Mouse (Mus musculus) midbrain, embryonic 14.5 days (tissue): ENCODE measurements around the gene Bicdl1. TPM values are rescaled to one million over a fixed set of nuclear protein-coding genes. Genes with fewer than 3 reads are reported as not detected.

Experiments
- ATAC-seq: fragments of 200-750 bp; cut with Nextera tagmentation; 2 replicates; pipeline ENCODE4 v1.8.0; 2017; ENCODE audit warnings: moderate number of reproducible peaks, moderate library complexity; ENCODE audit not compliant: low FRiP score, low TSS enrichment
- DNase-seq: peaks from one replicate; pipeline ENCODE4 v3.0.0-alpha.2; 2015
- H3K27ac ChIP-seq: fragments of 300-500 bp; sonication (generic); replicated peaks from 2 replicates; pipeline ENCODE4 v1.5.1; 2014; ENCODE audit warnings: mild to moderate bottlenecking, low read depth, low read length, moderate library complexity
- H3K27me3 ChIP-seq: fragments of 300-500 bp; sonication (generic); 2 replicates; pipeline ENCODE4 v1.6.1; 2014; ENCODE audit warnings: low read length, control low read depth, mixed read lengths; ENCODE audit not compliant: control insufficient read depth, insufficient read depth
- H3K36me3 ChIP-seq: fragments of 300-500 bp; sonication (generic); 2 replicates; pipeline ENCODE4 v1.6.1; 2014; ENCODE audit warnings: low read length, control low read depth; ENCODE audit not compliant: control insufficient read depth, insufficient read depth
- H3K4me1 ChIP-seq: fragments of 300-500 bp; sonication (generic); 2 replicates; pipeline ENCODE4 v1.6.1; 2014; ENCODE audit warnings: mild to moderate bottlenecking, antibody characterized with exemption, low read length, control low read depth; ENCODE audit not compliant: control insufficient read depth, insufficient read depth
- H3K4me2 ChIP-seq: fragments of 300-500 bp; sonication (generic); 2 replicates; pipeline ENCODE4 v1.6.1; 2014; ENCODE audit warnings: mild to moderate bottlenecking, low read length, moderate library complexity
- H3K4me3 ChIP-seq: fragments of 300-500 bp; sonication (generic); replicated peaks from 2 replicates; pipeline ENCODE4 v1.5.1; 2014; ENCODE audit warnings: low read depth, low read length
- H3K9ac ChIP-seq: fragments of 300-500 bp; sonication (generic); replicated peaks from 2 replicates; pipeline ENCODE4 v1.6.1; 2014; ENCODE audit warnings: mild to moderate bottlenecking, low read length, moderate library complexity
- H3K9me3 ChIP-seq: fragments of 300-500 bp; sonication (generic); 2 replicates; pipeline ENCODE4 v1.6.1; 2016; ENCODE audit warnings: low read length, control low read depth, mixed read lengths; ENCODE audit not compliant: control insufficient read depth
- WGBS: fragments of 180-500 bp; shearing (Covaris S2); extraction: QIAGEN DNeasy Blood & Tissue Kit; methylation state at CpG from one replicate; pipeline ENCODE4 v1.1.7; 2014; 5-methylcytosine and 5-hydroxymethylcytosine counted together
- polyA plus RNA-seq: library from polyadenylated mRNA; unstranded; fragments of >200 nt; fragmentation: Nextera tagmentation; extraction: Ambion mirVana; gene quantifications from 2 replicates; pipeline ENCODE4 v1.2.1, GENCODE M21; 2014

The Bicdl1 gene
- polyA plus RNA-seq, 1 experiment from 2014 or later: 39.0 TPM

DNA sequence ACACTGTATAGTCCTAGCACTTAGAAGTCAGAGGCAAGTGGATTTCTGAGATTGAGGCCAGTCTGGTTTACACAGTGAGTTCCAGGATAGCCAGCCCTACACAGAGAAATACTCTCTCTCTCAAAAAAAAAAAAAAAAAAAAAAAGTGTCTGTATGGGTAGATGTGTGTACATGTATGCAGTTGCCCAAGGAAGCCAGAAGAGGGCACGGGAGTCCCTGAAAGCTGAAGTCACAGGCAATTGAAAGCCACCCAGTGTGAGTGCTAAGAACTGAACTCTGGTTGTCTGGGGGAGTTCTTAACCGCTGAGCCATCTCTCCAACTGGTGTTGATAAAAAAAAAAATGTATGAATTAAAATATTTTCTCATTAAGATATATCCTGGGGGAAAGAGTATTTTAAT, 3.1 kb upstream of the Bicdl1 start:
- 89% methylated on average over 2 of the region's 2 CpGs for WGBS
- ATAC-seq (no peak), DNase-seq (peak; percentile 21)
- H3K9ac ChIP-seq: no peak overlapping the region
- no peak overlapping the region for H3K4me3 ChIP-seq
- no peaks in the 10 kb centered on the region for H3K9me3 ChIP-seq
- H3K27ac ChIP-seq: no peak overlapping the region
- peaks cover 11% of the 10 kb centered on the region for H3K4me1 ChIP-seq
- no peaks in the 10 kb centered on the region for H3K36me3 ChIP-seq
- H3K27me3 ChIP-seq: no peaks in the 10 kb centered on the region; the same call in 1 of the 2 replicates
- no peak overlapping the region for H3K4me2 ChIP-seq

DNA sequence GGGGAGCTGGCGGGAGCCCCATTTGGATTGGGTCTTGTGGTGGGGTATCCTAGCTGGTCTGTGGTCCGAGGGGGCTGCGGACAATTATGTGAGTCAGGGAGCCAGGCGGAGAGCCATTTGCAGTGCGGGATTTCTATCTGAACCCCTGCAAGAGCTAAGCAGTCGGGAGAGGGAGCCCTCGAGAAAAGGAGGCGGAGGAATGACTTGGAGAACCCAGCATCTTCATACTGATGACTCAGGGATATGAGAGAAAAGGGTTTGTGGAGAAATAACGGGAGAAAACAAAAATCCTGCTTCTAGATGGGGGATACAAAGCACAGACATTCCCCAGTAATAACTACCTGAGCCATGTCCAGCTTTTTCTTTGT, 1.4 kb upstream of the Bicdl1 start:
- ATAC-seq (peak; percentile 76), DNase-seq (peak; percentile 93)
- Histone ChIP-seq H3K36me3 (no peaks in the 10 kb centered on the region), H3K9me3 (no peaks in the 10 kb centered on the region), H3K9ac (peak overlapping the region; percentile 86; the same call in 1 of the 2 replicates), H3K27me3 (no peaks in the 10 kb centered on the region; the same call in 1 of the 2 replicates), H3K4me3 (peak overlapping the region; percentile 86), H3K4me2 (peak overlapping the region; percentile 71), H3K27ac (peak overlapping the region; percentile 97), H3K4me1 (peaks cover 16% of the 10 kb centered on the region)
- under 1% methylated on average over 9 of the region's 9 CpGs for WGBS

DNA sequence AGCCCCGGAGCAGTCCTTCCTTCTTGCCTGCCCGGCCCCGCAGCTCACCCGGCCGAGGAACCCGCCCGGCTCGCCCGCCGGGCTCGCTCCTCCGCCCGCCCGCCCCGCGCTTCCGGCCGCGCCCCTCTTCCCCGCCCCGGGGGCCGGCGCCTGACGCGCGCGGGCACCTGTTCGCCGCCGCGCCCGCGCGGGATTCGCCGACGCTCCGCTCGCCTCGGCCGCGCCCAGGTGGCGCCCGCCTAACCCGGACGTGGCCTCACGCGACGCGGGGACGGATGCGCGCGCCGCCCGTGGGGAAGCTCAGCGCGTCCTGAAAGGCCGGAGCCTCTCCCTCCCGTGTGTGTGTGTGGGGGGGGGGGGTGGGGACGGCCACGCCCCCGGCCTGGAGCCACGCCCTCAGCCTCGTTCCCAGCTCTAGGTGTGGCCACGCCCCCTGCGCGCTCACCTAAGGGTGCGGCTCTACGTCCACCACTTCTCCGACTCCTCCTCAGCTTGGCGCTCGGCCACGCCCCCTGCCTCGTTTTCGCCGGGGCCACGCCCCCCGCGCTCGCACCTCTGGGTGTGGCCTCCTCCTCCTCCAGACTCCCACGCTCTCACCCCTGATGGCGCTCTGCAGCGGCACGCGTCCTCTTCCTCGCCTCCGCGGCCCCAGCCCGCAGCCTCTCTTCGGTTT, 891 bp upstream of the Bicdl1 start:
- peak; percentile 94 for DNase-seq
- Histone ChIP-seq H3K36me3 (no peaks in the 10 kb centered on the region), H3K9me3 (no peaks in the 10 kb centered on the region), H3K4me2 (peak overlapping the region; percentile 71), H3K27me3 (no peaks in the 10 kb centered on the region; the same call in 1 of the 2 replicates), H3K4me3 (peak overlapping the region; percentile 86), H3K4me1 (peaks cover 16% of the 10 kb centered on the region), H3K9ac (peak overlapping the region; percentile 86), H3K27ac (peak overlapping the region; percentile 97)
- peak; percentile 90 for ATAC-seq
- under 1% methylated on average over 75 of the region's 91 CpGs for WGBS

- Histone ChIP-seq H3K27ac (peak overlapping the region; percentile 97), H3K36me3 (no peaks in the 10 kb centered on the region), H3K4me2 (peak overlapping the region; percentile 71), H3K9ac (peak overlapping the region; percentile 86), H3K4me1 (peaks cover 16% of the 10 kb centered on the region), H3K9me3 (no peaks in the 10 kb centered on the region), H3K27me3 (no peaks in the 10 kb centered on the region; the same call in 1 of the 2 replicates), H3K4me3 (peak overlapping the region; percentile 86)
- WGBS: under 1% methylated on average over 68 of the region's 72 CpGs
- ATAC-seq: peak; percentile 47
- no peak for DNase-seq
Observed at GRCm38 (mm10) chr5:115731732-115732175, 333 bp upstream of the Bicdl1 start.

GRCm38 (mm10) chr5:115730314-115730713, 1.1 kb downstream of the Bicdl1 start:
- Histone ChIP-seq H3K4me2 (peak overlapping the region; percentile 71), H3K36me3 (no peaks in the 10 kb centered on the region), H3K9ac (peak overlapping the region; percentile 86), H3K4me1 (peaks cover 16% of the 10 kb centered on the region), H3K4me3 (peak overlapping the region; percentile 86), H3K9me3 (no peaks in the 10 kb centered on the region), H3K27me3 (no peaks in the 10 kb centered on the region; the same call in 1 of the 2 replicates), H3K27ac (peak overlapping the region; percentile 97)
- WGBS: 63% methylated on average over 5 of the region's 5 CpGs
- ATAC-seq: no peak
- DNase-seq: no peak

GRCm38 (mm10) chr5:115726581-115726980, 4.8 kb downstream of the Bicdl1 start:
- H3K4me1 ChIP-seq: peaks cover 16% of the 10 kb centered on the region
- no peak overlapping the region for H3K4me2 ChIP-seq
- no peak overlapping the region for H3K4me3 ChIP-seq
- WGBS: 91% methylated on average over 8 of the region's 8 CpGs
- no peaks in the 10 kb centered on the region; the same call in 1 of the 2 replicates for H3K27me3 ChIP-seq
- DNase-seq (no peak), ATAC-seq (no peak)
- H3K36me3 ChIP-seq: peaks cover 19% of the 10 kb centered on the region
- H3K27ac ChIP-seq: no peak overlapping the region
- H3K9ac ChIP-seq: no peak overlapping the region
- no peaks in the 10 kb centered on the region for H3K9me3 ChIP-seq

DNA sequence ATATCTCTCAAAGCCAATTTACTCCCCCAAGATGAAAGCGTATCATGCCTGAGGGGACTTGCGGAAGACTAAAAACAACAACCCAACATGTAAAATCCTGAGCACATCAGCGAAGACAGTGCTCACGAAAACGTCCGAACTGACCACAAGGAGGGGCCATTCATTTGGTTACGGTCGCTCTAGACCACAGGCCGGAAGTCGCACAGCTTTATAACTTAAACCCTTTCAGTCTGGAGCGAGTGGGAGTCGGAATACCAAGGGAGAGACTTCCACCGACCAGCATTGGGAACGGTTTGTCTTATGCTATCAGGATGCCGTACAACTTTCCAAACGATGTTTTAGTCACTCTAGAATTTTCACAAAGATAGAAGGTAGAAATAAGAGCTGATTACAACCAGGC, 5.4 kb downstream of the Bicdl1 start:
- no peak for DNase-seq
- no peak overlapping the region for H3K9ac ChIP-seq
- WGBS: 83% methylated on average over 16 of the region's 16 CpGs
- H3K27ac ChIP-seq: no peak overlapping the region
- peaks cover 19% of the 10 kb centered on the region for H3K36me3 ChIP-seq
- H3K4me2 ChIP-seq: no peak overlapping the region
- no peaks in the 10 kb centered on the region; the same call in 1 of the 2 replicates for H3K27me3 ChIP-seq
- H3K4me3 ChIP-seq: no peak overlapping the region
- no peaks in the 10 kb centered on the region for H3K9me3 ChIP-seq
- no peak for ATAC-seq
- H3K4me1 ChIP-seq: peaks cover 16% of the 10 kb centered on the region

- 89% methylated on average over 10 of the region's 10 CpGs for WGBS
- peaks cover 4% of the 10 kb centered on the region for H3K4me1 ChIP-seq
Observed at GRCm38 (mm10) chr5:115724422-115724821, 7.0 kb downstream of the Bicdl1 start.

More at GRCm38 (mm10) chr5:115724422-115724821, 7.0 kb downstream of the Bicdl1 start:
- Histone ChIP-seq H3K9me3 (no peaks in the 10 kb centered on the region), H3K9ac (no peak overlapping the region), H3K4me2 (no peak overlapping the region), H3K36me3 (peaks cover 19% of the 10 kb centered on the region), H3K4me3 (no peak overlapping the region), H3K27ac (no peak overlapping the region), H3K27me3 (no peaks in the 10 kb centered on the region)
- DNase-seq (no peak), ATAC-seq (no peak)
